Mouse (Mus musculus): ENCODE results near the gene Arglu1. TPM values are rescaled to one million over a fixed set of nuclear protein-coding genes. Genes with fewer than 3 reads are reported as not detected.

Arglu1 gene
- polyA plus RNA-seq, 1 experiment from 2014 or later = 79.0 TPM

- no peaks in the 10 kb centered on the region for H3K27me3 ChIP-seq (replicated peaks)
- no peak overlapping the region for H3K9ac ChIP-seq
- H3K4me3 ChIP-seq = no peak overlapping the region
- WGBS = 60% methylated on average over 3 of the region's 3 CpGs
- H3K4me1 ChIP-seq = peaks cover 59% of the 10 kb centered on the region
- H3K9me3 ChIP-seq = no peaks in the 10 kb centered on the region
- peaks cover 9% of the 10 kb centered on the region for H3K36me3 ChIP-seq
- no peak overlapping the region for H3K4me2 ChIP-seq
- H3K27ac ChIP-seq (replicated peaks) = no peak overlapping the region
- ATAC-seq (ENCODE audit: extremely low read depth, insufficient number of reproducible peaks, low FRiP score, low TSS enrichment) = no peak
Observed at GRCm38 (mm10) chr8:8647319-8647718, 43.0 kb downstream of the Arglu1 start.

GRCm38 (mm10) chr8:8644160-8644915 is 46.0 kb downstream of the Arglu1 start:
- H3K4me2 ChIP-seq = no peak overlapping the region
- 69% methylated on average over 11 of the region's 11 CpGs for WGBS
- no peak overlapping the region for H3K4me3 ChIP-seq
- H3K27me3 ChIP-seq (replicated peaks) = no peaks in the 10 kb centered on the region
- ATAC-seq (ENCODE audit: extremely low read depth, insufficient number of reproducible peaks, low FRiP score, low TSS enrichment) = no peak
- peaks cover 32% of the 10 kb centered on the region for H3K4me1 ChIP-seq
- peaks cover 4% of the 10 kb centered on the region for H3K36me3 ChIP-seq
- H3K27ac ChIP-seq (replicated peaks) = no peak overlapping the region
- H3K9me3 ChIP-seq = no peaks in the 10 kb centered on the region
- H3K9ac ChIP-seq = no peak overlapping the region

- Histone ChIP-seq H3K9ac (no peak overlapping the region), H3K9me3 (no peaks in the 10 kb centered on the region), H3K27me3 (replicated peaks) (no peaks in the 10 kb centered on the region), H3K36me3 (peaks cover 27% of the 10 kb centered on the region), H3K4me1 (peaks cover 8% of the 10 kb centered on the region; the same call in 1 of the 2 replicates), H3K27ac (replicated peaks) (no peak overlapping the region), H3K4me2 (no peak overlapping the region), H3K4me3 (no peak overlapping the region)
- ATAC-seq (ENCODE audit: extremely low read depth, insufficient number of reproducible peaks, low FRiP score, low TSS enrichment) = no peak
- 43% methylated on average over 4 of the region's 4 CpGs for WGBS
Observed at GRCm38 (mm10) chr8:8640264-8640588, 50.1 kb downstream of the Arglu1 start.

- peaks cover 7% of the 10 kb centered on the region; the same call in 1 of the 2 replicates for H3K4me1 ChIP-seq
- H3K9me3 ChIP-seq = no peaks in the 10 kb centered on the region
- no peak overlapping the region for H3K4me3 ChIP-seq
- H3K36me3 ChIP-seq = peaks cover 30% of the 10 kb centered on the region
- no peaks in the 10 kb centered on the region for H3K27me3 ChIP-seq (replicated peaks)
- no peak overlapping the region for H3K27ac ChIP-seq (replicated peaks)
- no peak overlapping the region for H3K4me2 ChIP-seq
- WGBS = 64% methylated on average over 8 of the region's 8 CpGs
- H3K9ac ChIP-seq = no peak overlapping the region
- no peak for ATAC-seq (ENCODE audit: extremely low read depth, insufficient number of reproducible peaks, low FRiP score, low TSS enrichment)
Observed at GRCm38 (mm10) chr8:8639569-8640263, 50.6 kb downstream of the Arglu1 start.

GRCm38 (mm10) chr8:8631394-8631793 is 58.9 kb downstream of the Arglu1 start:
- 70% methylated on average over 7 of the region's 7 CpGs for WGBS
- Histone ChIP-seq H3K27me3 (replicated peaks) (no peaks in the 10 kb centered on the region), H3K4me3 (no peak overlapping the region), H3K36me3 (peaks cover 42% of the 10 kb centered on the region), H3K9me3 (no peaks in the 10 kb centered on the region), H3K27ac (replicated peaks) (no peak overlapping the region), H3K4me1 (peaks cover 21% of the 10 kb centered on the region), H3K4me2 (no peak overlapping the region), H3K9ac (no peak overlapping the region)
- no peak for ATAC-seq (ENCODE audit: extremely low read depth, insufficient number of reproducible peaks, low FRiP score, low TSS enrichment)

- no peak for ATAC-seq (ENCODE audit: extremely low read depth, insufficient number of reproducible peaks, low FRiP score, low TSS enrichment)
- peaks cover 36% of the 10 kb centered on the region for H3K4me1 ChIP-seq
- H3K4me3 ChIP-seq = no peak overlapping the region
- peaks cover 57% of the 10 kb centered on the region for H3K36me3 ChIP-seq
- H3K9ac ChIP-seq = no peak overlapping the region
- 0 out of 2 replicates have a peak overlapping the region, but pooled peaks have one; percentile 12 for H3K27ac ChIP-seq (replicated peaks)
- H3K9me3 ChIP-seq = no peaks in the 10 kb centered on the region
- no peaks in the 10 kb centered on the region for H3K27me3 ChIP-seq (replicated peaks)
- WGBS = 39% methylated on average over 7 of the region's 7 CpGs
- peak overlapping the region; percentile 16; the same call in 1 of the 2 replicates for H3K4me2 ChIP-seq
Observed at GRCm38 (mm10) chr8:8624017-8624416, 66.3 kb downstream of the Arglu1 start.

DNA sequence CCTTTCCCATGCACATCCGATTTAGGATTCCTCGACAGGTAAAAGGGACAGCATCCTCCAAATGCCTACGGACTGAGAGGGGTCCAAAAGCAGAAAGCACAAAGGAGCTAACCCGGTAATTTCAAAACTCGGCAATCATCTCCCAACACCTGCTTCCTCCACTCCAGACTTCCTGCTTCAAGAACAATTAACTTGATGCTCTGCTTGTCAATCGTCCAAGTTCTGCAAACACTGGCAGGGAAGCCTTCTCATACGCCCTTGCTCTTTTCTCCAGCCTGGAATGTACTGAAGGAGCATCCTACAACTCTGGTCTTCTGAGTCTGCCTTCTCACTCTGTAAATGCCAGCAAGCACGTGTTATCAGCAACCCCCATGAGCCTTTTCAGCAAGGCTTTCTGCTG is 66.8 kb downstream of the Arglu1 start:
- 0 out of 2 replicates have a peak overlapping the region, but pooled peaks have one; percentile 12 for H3K27ac ChIP-seq (replicated peaks)
- peaks cover 31% of the 10 kb centered on the region for H3K4me1 ChIP-seq
- no peak overlapping the region for H3K4me3 ChIP-seq
- ATAC-seq (ENCODE audit: extremely low read depth, insufficient number of reproducible peaks, low FRiP score, low TSS enrichment) = no peak
- H3K4me2 ChIP-seq = peak overlapping the region; percentile 16; the same call in 1 of the 2 replicates
- H3K9ac ChIP-seq = no peak overlapping the region
- H3K36me3 ChIP-seq = peaks cover 60% of the 10 kb centered on the region
- no peaks in the 10 kb centered on the region for H3K27me3 ChIP-seq (replicated peaks)
- no peaks in the 10 kb centered on the region for H3K9me3 ChIP-seq
- 44% methylated on average over 8 of the region's 8 CpGs for WGBS

GRCm38 (mm10) chr8:8622476-8622875 is 67.8 kb downstream of the Arglu1 start:
- no peaks in the 10 kb centered on the region for H3K9me3 ChIP-seq
- no peak overlapping the region for H3K4me2 ChIP-seq
- no peak for ATAC-seq (ENCODE audit: extremely low read depth, insufficient number of reproducible peaks, low FRiP score, low TSS enrichment)
- no peaks in the 10 kb centered on the region for H3K27me3 ChIP-seq (replicated peaks)
- no peak overlapping the region; the same call in 1 of the 2 replicates for H3K27ac ChIP-seq (replicated peaks)
- peaks cover 62% of the 10 kb centered on the region for H3K36me3 ChIP-seq
- no peak overlapping the region for H3K4me3 ChIP-seq
- 83% methylated on average over 3 of the region's 3 CpGs for WGBS
- H3K9ac ChIP-seq = no peak overlapping the region
- peaks cover 29% of the 10 kb centered on the region for H3K4me1 ChIP-seq

- Histone ChIP-seq H3K4me2 (no peak overlapping the region), H3K36me3 (peaks cover 63% of the 10 kb centered on the region), H3K9me3 (no peaks in the 10 kb centered on the region), H3K4me3 (no peak overlapping the region), H3K4me1 (peaks cover 29% of the 10 kb centered on the region), H3K9ac (no peak overlapping the region), H3K27ac (replicated peaks) (no peak overlapping the region), H3K27me3 (replicated peaks) (no peaks in the 10 kb centered on the region)
- ATAC-seq (ENCODE audit: extremely low read depth, insufficient number of reproducible peaks, low FRiP score, low TSS enrichment) = no peak
- 86% methylated on average over 12 of the region's 12 CpGs for WGBS
Observed at GRCm38 (mm10) chr8:8622031-8622430, 68.3 kb downstream of the Arglu1 start.

GRCm38 (mm10) chr8:8621236-8621917 is 68.9 kb downstream of the Arglu1 start:
- peaks cover 29% of the 10 kb centered on the region for H3K4me1 ChIP-seq

DNA sequence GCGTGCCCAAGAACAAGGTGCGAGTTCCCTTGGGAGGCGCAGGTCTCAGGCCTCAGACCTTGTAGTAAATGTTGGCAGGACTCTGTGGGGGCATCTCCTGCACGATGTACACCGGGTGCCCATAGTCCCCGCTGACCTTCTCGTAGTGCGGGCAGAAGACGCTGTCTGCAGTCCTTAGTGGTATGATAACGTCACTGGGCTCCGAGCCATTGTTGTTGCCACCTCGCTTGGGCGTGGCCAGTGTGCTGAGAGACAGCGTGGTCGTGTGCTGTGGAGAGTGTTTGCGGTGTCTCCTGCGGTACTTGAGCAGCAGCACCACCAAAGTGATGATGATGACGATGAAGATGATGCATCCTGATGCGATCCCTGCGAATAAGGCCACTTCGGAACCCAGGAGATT is 69.8 kb downstream of the Arglu1 start:
- Histone ChIP-seq H3K9me3 (no peaks in the 10 kb centered on the region), H3K4me3 (no peak overlapping the region), H3K4me1 (peaks cover 29% of the 10 kb centered on the region), H3K27ac (replicated peaks) (peak overlapping the region; percentile 9; the same call in 1 of the 2 replicates), H3K36me3 (peaks cover 59% of the 10 kb centered on the region), H3K27me3 (replicated peaks) (no peaks in the 10 kb centered on the region), H3K9ac (no peak overlapping the region), H3K4me2 (no peak overlapping the region)
- WGBS = 86% methylated on average over 21 of the region's 21 CpGs
- no peak for ATAC-seq (ENCODE audit: extremely low read depth, insufficient number of reproducible peaks, low FRiP score, low TSS enrichment)

More at GRCm38 (mm10) chr8:8621236-8621917, 68.9 kb downstream of the Arglu1 start:
- no peaks in the 10 kb centered on the region for H3K9me3 ChIP-seq
- H3K4me3 ChIP-seq = no peak overlapping the region
- 87% methylated on average over 16 of the region's 16 CpGs for WGBS
- H3K4me2 ChIP-seq = no peak overlapping the region
- H3K27me3 ChIP-seq (replicated peaks) = no peaks in the 10 kb centered on the region
- H3K36me3 ChIP-seq = peaks cover 65% of the 10 kb centered on the region
- H3K27ac ChIP-seq (replicated peaks) = no peak overlapping the region
- ATAC-seq (ENCODE audit: extremely low read depth, insufficient number of reproducible peaks, low FRiP score, low TSS enrichment) = no peak
- no peak overlapping the region for H3K9ac ChIP-seq

All from heart, embryonic 13.5 days (tissue).